Mouse (Mus musculus): ENCODE measurements around the gene 6030408B16Rik.
"Not testable (repeated sequence)": the region's sequence is repeated elsewhere in the genome, so short reads cannot be mapped to it uniquely, and the experiment has no call there.

Gene 6030408B16Rik

GRCm38 (mm10) chr15:101322640-101323039 lies 29.6 kb downstream of the 6030408B16Rik start:
- no peak for DNase-seq

- DNase-seq: no peak
These were observed 30.5 kb downstream of the 6030408B16Rik start for GRCm38 (mm10) chr15:101323511-101323910.

- not testable (repeated sequence) for DNase-seq
These were observed 31.4 kb downstream of the 6030408B16Rik start for GRCm38 (mm10) chr15:101324409-101324808.

GRCm38 (mm10) chr15:101325991-101326534 lies 33.1 kb downstream of the 6030408B16Rik start:
- DNase-seq: no peak

- peak; percentile 81 for DNase-seq
These were observed 34.3 kb downstream of the 6030408B16Rik start for GRCm38 (mm10) chr15:101327282-101327681.

GRCm38 (mm10) chr15:101328876-101329563 lies 36.0 kb downstream of the 6030408B16Rik start:
- no peak for DNase-seq

GRCm38 (mm10) chr15:101329564-101329892 lies 36.5 kb downstream of the 6030408B16Rik start:
- DNase-seq: no peak

- no peak for DNase-seq
These were observed 38.1 kb downstream of the 6030408B16Rik start for GRCm38 (mm10) chr15:101331090-101331489.

GRCm38 (mm10) chr15:101332370-101332769 lies 39.4 kb downstream of the 6030408B16Rik start:
- DNase-seq: no peak

GRCm38 (mm10) chr15:101333165-101333564 lies 40.2 kb downstream of the 6030408B16Rik start:
- DNase-seq: no peak

GRCm38 (mm10) chr15:101333648-101334047 lies 40.6 kb downstream of the 6030408B16Rik start:
- DNase-seq: no peak

- no peak for DNase-seq
These were observed 43.6 kb downstream of the 6030408B16Rik start for GRCm38 (mm10) chr15:101336474-101337174.

GRCm38 (mm10) chr15:101338359-101338758 lies 45.3 kb downstream of the 6030408B16Rik start:
- no peak for DNase-seq

GRCm38 (mm10) chr15:101339537-101339936 lies 46.5 kb downstream of the 6030408B16Rik start:
- DNase-seq: peak; percentile 74

GRCm38 (mm10) chr15:101341797-101342515 lies 48.9 kb downstream of the 6030408B16Rik start:
- peak; percentile 66 for DNase-seq

Measured in right cerebral cortex, postnatal 25 days (tissue).